Mouse (Mus musculus) large intestine, adult 2 months (tissue): ENCODE data around the gene Dnajc14. TPM values are rescaled to one million over a fixed set of nuclear protein-coding genes. Genes with fewer than 3 reads are reported as not detected.

Experiments used
- polyA plus RNA-seq: library from polyadenylated mRNA; depleted of rRNA; stranded (reverse); fragments of >200 nt; gene quantifications from 2 replicates; pipeline ENCODE4 v1.2.3, GENCODE M21; 2012; rRNA removed

The Dnajc14 gene
- polyA plus RNA-seq, 1 experiment: 17.7 TPM

Other genes starting within 250 kb of the Dnajc14 start
- 29.3 and 31.2 TPM in 2 replicates for gene Pa2g4, start 238.1 kb upstream of the Dnajc14 start, polyA plus RNA-seq
- 76.7 and 120 TPM in 2 replicates for gene Erbb3, start 214.4 kb upstream of the Dnajc14 start, polyA plus RNA-seq
- 1,017 and 1,368 TPM in 2 replicates for gene Rps26, start 177.3 kb upstream of the Dnajc14 start, polyA plus RNA-seq
- gene Ikzf4, start 158.1 kb upstream of the Dnajc14 start, polyA plus RNA-seq: 0.69 and 1.1 TPM in 2 replicates
- 48.9 and 241 TPM in 2 replicates for gene Suox, start 130.0 kb upstream of the Dnajc14 start, polyA plus RNA-seq
- 45.2 and 53.9 TPM in 2 replicates for gene Rab5b, start 107.8 kb upstream of the Dnajc14 start, polyA plus RNA-seq
- 2.6 and 2.8 TPM in 2 replicates for gene Pmel, start 99.9 kb upstream of the Dnajc14 start, polyA plus RNA-seq
- 25.9 and 27.0 TPM in 2 replicates for gene Cdk2, start 99.0 kb upstream of the Dnajc14 start, polyA plus RNA-seq
- 88.1 and 115 TPM in 2 replicates for gene Dgka, start 59.2 kb upstream of the Dnajc14 start, polyA plus RNA-seq
- 26.2 and 26.5 TPM in 2 replicates for gene Pym1, start 56.2 kb upstream of the Dnajc14 start, polyA plus RNA-seq
- gene Mmp19, start 13.2 kb upstream of the Dnajc14 start, polyA plus RNA-seq: 2.9 and 3.1 TPM in 2 replicates
- 8.6 and 9.2 TPM in 2 replicates for gene Tmem198b, start 308 bp downstream of the Dnajc14 start, polyA plus RNA-seq
- gene Sarnp, start 13.3 kb downstream of the Dnajc14 start, polyA plus RNA-seq: 6.2 and 6.4 TPM in 2 replicates
- 135 and 144 TPM in 2 replicates for gene Ormdl2, start 17.6 kb downstream of the Dnajc14 start, polyA plus RNA-seq
- gene Gdf11, start 87.7 kb downstream of the Dnajc14 start, polyA plus RNA-seq: 0.98 and 1.2 TPM in 2 replicates
- 130 and 137 TPM in 2 replicates for gene Cd63, start 96.9 kb downstream of the Dnajc14 start, polyA plus RNA-seq
- 19.0 and 19.3 TPM in 2 replicates for gene Rdh5, start 118.8 kb downstream of the Dnajc14 start, polyA plus RNA-seq
- 126 and 147 TPM in 2 replicates for gene Bloc1s1, start 120.0 kb downstream of the Dnajc14 start, polyA plus RNA-seq
- gene Itga7, start 129.8 kb downstream of the Dnajc14 start, polyA plus RNA-seq: 12.6 and 12.9 TPM in 2 replicates
- 34.5 and 82.9 TPM in 2 replicates for gene Mettl7b, start 156.9 kb downstream of the Dnajc14 start, polyA plus RNA-seq
- not detected in 2 replicates for gene Olfr9, start 185.4 kb downstream of the Dnajc14 start, polyA plus RNA-seq
- not detected in 2 replicates for gene Olfr763, start 206.7 kb downstream of the Dnajc14 start, polyA plus RNA-seq
- not detected in 2 replicates for gene Olfr764-ps1, start 235.8 kb downstream of the Dnajc14 start, polyA plus RNA-seq
- not detected in 2 replicates for gene Olfr765, start 245.9 kb downstream of the Dnajc14 start, polyA plus RNA-seq